Mouse (Mus musculus): Measurements from ENCODE around the gene Gm38392. TPM values are rescaled to one million over a fixed set of nuclear protein-coding genes. Genes with fewer than 3 reads are reported as not detected.
A peak's percentile ranks its signal among the peaks of the same experiment; 100 is the strongest.

Gm38392 gene
- total and polyA plus RNA-seq, 2 experiments from 2014 or later, result 0.16 TPM; not detected in 1

GRCm38 (mm10) chr3:88221519-88222390 lies 65.3 kb downstream of the Gm38392 start:
- peaks cover 69% of the 10 kb centered on the region for H3K4me1 ChIP-seq (ENCODE audit: insufficient read depth)
- WGBS, result 11% methylated on average over 12 of the region's 12 CpGs
- peak overlapping the region; percentile 95 for H3K27ac ChIP-seq (ENCODE audit: low read depth, low read length)
- ATAC-seq, result peak; percentile 83
- DNase-seq, result peak; percentile 93
- H3K36me3 ChIP-seq (ENCODE audit: insufficient read depth), result peaks cover 67% of the 10 kb centered on the region
- peak overlapping the region; percentile 50 for H3K9ac ChIP-seq
- peak overlapping the region; percentile 97 for H3K4me2 ChIP-seq (ENCODE audit: low read depth)
- no peaks in the 10 kb centered on the region for H3K27me3 ChIP-seq (ENCODE audit: insufficient read depth, low read length)
- no peak overlapping the region for H3K4me3 ChIP-seq (ENCODE audit: low read depth, low read length)
- peak; percentile 43; the same call in 1 of the 2 replicates for TF ChIP-seq CTCF (IDR thresholded peaks at IDR 0.05; ENCODE audit: low read depth)
- no peaks in the 10 kb centered on the region for H3K9me3 ChIP-seq (ENCODE audit: low read length)

GRCm38 (mm10) chr3:88220842-88221241 lies 66.2 kb downstream of the Gm38392 start:
- Histone ChIP-seq H3K4me3 (ENCODE audit: low read depth, low read length) (no peak overlapping the region), H3K9me3 (ENCODE audit: low read length) (no peaks in the 10 kb centered on the region), H3K4me2 (ENCODE audit: low read depth) (peak overlapping the region; percentile 97), H3K27ac (ENCODE audit: low read depth, low read length) (peak overlapping the region; percentile 95), H3K36me3 (ENCODE audit: insufficient read depth) (peaks cover 63% of the 10 kb centered on the region), H3K4me1 (ENCODE audit: insufficient read depth) (peaks cover 67% of the 10 kb centered on the region), H3K9ac (peak overlapping the region; percentile 50), H3K27me3 (ENCODE audit: insufficient read depth, low read length) (no peaks in the 10 kb centered on the region)
- ATAC-seq (no peak), DNase-seq (peak; percentile 59)
- peak; percentile 33; the same call in 1 of the 2 replicates for TF ChIP-seq CTCF (IDR thresholded peaks at IDR 0.05; ENCODE audit: low read depth)
- WGBS, result 8% methylated on average over 6 of the region's 6 CpGs

GRCm38 (mm10) chr3:88219940-88220339 lies 67.1 kb downstream of the Gm38392 start:
- Histone ChIP-seq H3K27me3 (ENCODE audit: insufficient read depth, low read length) (no peaks in the 10 kb centered on the region), H3K9me3 (ENCODE audit: low read length) (no peaks in the 10 kb centered on the region), H3K9ac (peak overlapping the region; percentile 50), H3K4me1 (ENCODE audit: insufficient read depth) (peaks cover 59% of the 10 kb centered on the region), H3K4me2 (ENCODE audit: low read depth) (peak overlapping the region; percentile 97), H3K4me3 (ENCODE audit: low read depth, low read length) (peak overlapping the region; percentile 11), H3K27ac (ENCODE audit: low read depth, low read length) (peak overlapping the region; percentile 95), H3K36me3 (ENCODE audit: insufficient read depth) (peaks cover 60% of the 10 kb centered on the region)
- 5% methylated on average over 9 of the region's 9 CpGs for WGBS
- DNase-seq (peak; percentile 70), ATAC-seq (0 out of 2 replicates have a peak, but pooled peaks have one; percentile 2)
- TF ChIP-seq CTCF (IDR thresholded peaks at IDR 0.05; ENCODE audit: low read depth), result no peak

- TF ChIP-seq CTCF (IDR thresholded peaks at IDR 0.05; ENCODE audit: low read depth), result no peak
- Histone ChIP-seq H3K27ac (ENCODE audit: low read depth, low read length) (peak overlapping the region; percentile 95), H3K4me3 (ENCODE audit: low read depth, low read length) (peak overlapping the region; percentile 78), H3K36me3 (ENCODE audit: insufficient read depth) (peaks cover 43% of the 10 kb centered on the region), H3K9me3 (ENCODE audit: low read length) (no peaks in the 10 kb centered on the region), H3K9ac (peak overlapping the region; percentile 96), H3K4me1 (ENCODE audit: insufficient read depth) (peaks cover 54% of the 10 kb centered on the region), H3K4me2 (ENCODE audit: low read depth) (peak overlapping the region; percentile 97), H3K27me3 (ENCODE audit: insufficient read depth, low read length) (no peaks in the 10 kb centered on the region)
- ATAC-seq (no peak), DNase-seq (peak; percentile 54)
- 45% methylated on average over 1 of the region's 2 CpGs for WGBS
Measured at GRCm38 (mm10) chr3:88217679-88218078, 69.3 kb downstream of the Gm38392 start.

GRCm38 (mm10) chr3:88216534-88217326 lies 70.3 kb downstream of the Gm38392 start:
- H3K4me1 ChIP-seq (ENCODE audit: insufficient read depth), result peaks cover 45% of the 10 kb centered on the region
- peak overlapping the region; percentile 78 for H3K4me3 ChIP-seq (ENCODE audit: low read depth, low read length)
- peak overlapping the region; percentile 95 for H3K27ac ChIP-seq (ENCODE audit: low read depth, low read length)
- 16% methylated on average over 7 of the region's 7 CpGs for WGBS
- no peaks in the 10 kb centered on the region for H3K27me3 ChIP-seq (ENCODE audit: insufficient read depth, low read length)
- no peak for TF ChIP-seq CTCF (IDR thresholded peaks at IDR 0.05; ENCODE audit: low read depth)
- DNase-seq, result peak; percentile 69
- peak overlapping the region; percentile 96 for H3K9ac ChIP-seq
- peak overlapping the region; percentile 97 for H3K4me2 ChIP-seq (ENCODE audit: low read depth)
- peaks cover 41% of the 10 kb centered on the region for H3K36me3 ChIP-seq (ENCODE audit: insufficient read depth)
- no peaks in the 10 kb centered on the region for H3K9me3 ChIP-seq (ENCODE audit: low read length)
- ATAC-seq, result no peak

- peak; percentile 55 for DNase-seq
- ATAC-seq, result no peak
- Histone ChIP-seq H3K9me3 (ENCODE audit: low read length) (no peaks in the 10 kb centered on the region), H3K27me3 (ENCODE audit: insufficient read depth, low read length) (no peaks in the 10 kb centered on the region), H3K4me3 (ENCODE audit: low read depth, low read length) (peak overlapping the region; percentile 78), H3K4me1 (ENCODE audit: insufficient read depth) (peaks cover 39% of the 10 kb centered on the region), H3K9ac (peak overlapping the region; percentile 96), H3K27ac (ENCODE audit: low read depth, low read length) (peak overlapping the region; percentile 95), H3K4me2 (ENCODE audit: low read depth) (peak overlapping the region; percentile 97), H3K36me3 (ENCODE audit: insufficient read depth) (peaks cover 38% of the 10 kb centered on the region)
- 10% methylated on average over 6 of the region's 6 CpGs for WGBS
- no peak for TF ChIP-seq CTCF (IDR thresholded peaks at IDR 0.05; ENCODE audit: low read depth)
Measured at GRCm38 (mm10) chr3:88216116-88216515, 70.9 kb downstream of the Gm38392 start.

Data from forebrain, postnatal 0 days (tissue).